Mouse (Mus musculus): ENCODE measurements around the gene Trappc11. TPM values are rescaled to one million over a fixed set of nuclear protein-coding genes. Genes with fewer than 3 reads are reported as not detected.
"Not testable (repeated sequence)": the region's sequence is repeated elsewhere in the genome, so short reads cannot be mapped to it uniquely, and the experiment has no call there.

Gene Trappc11
- polyA plus RNA-seq, 1 experiment from 2014 or later: 47.0 TPM

DNA sequence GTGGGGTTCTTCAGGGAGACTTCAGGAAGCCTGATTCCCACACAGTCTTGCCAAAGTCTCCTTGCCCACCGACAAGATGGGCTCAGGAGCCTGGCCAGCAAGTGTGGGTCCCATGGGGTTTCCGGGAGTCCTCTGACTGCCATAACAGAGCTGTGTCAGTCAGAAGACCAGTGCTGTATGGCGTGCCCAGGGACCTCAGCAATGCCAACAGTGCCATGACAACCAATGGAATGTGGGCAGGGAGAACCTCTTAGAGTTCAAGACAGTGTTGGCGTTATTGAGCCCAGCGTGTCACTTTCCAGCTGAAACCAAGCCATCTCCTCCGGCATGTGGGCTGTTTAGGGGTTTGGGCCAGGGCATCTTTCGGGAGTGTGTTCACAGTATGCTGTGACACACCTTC is 53.2 kb downstream of the Trappc11 start:
- Histone ChIP-seq H3K4me1 (no peaks in the 10 kb centered on the region; the same call in 1 of the 2 replicates), H3K36me3 (no peaks in the 10 kb centered on the region), H3K9ac (no peak overlapping the region), H3K4me3 (no peak overlapping the region), H3K4me2 (replicated peaks) (no peak overlapping the region), H3K27ac (no peak overlapping the region), H3K27me3 (replicated peaks) (no peaks in the 10 kb centered on the region), H3K9me3 (no peaks in the 10 kb centered on the region)
- ATAC-seq (ENCODE audit: low FRiP score, low read depth): no peak
- WGBS: 88% methylated on average over 7 of the region's 7 CpGs

DNA sequence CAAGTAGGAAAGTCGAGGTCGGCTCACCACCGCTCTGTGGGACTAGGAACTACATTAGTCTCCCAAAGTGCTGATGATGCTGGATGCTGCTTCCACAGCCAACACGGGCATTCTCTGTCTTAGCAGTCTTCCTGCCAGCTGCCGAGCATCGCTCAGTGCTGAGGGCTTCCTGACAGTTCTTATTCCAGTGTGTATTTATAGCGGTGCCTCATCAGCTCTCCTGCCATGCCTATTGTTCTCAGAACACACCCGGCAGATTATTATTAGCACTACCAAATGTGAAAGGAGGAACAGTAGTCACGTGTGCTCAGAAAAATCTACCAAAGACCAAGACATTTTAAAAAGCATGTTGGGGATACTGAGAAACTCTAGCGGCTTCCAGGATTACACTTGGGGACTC is 71.6 kb downstream of the Trappc11 start:
- Histone ChIP-seq H3K9ac (no peak overlapping the region), H3K4me3 (no peak overlapping the region), H3K27ac (no peak overlapping the region), H3K27me3 (replicated peaks) (no peaks in the 10 kb centered on the region), H3K36me3 (no peaks in the 10 kb centered on the region), H3K4me1 (no peaks in the 10 kb centered on the region), H3K9me3 (peaks cover 8% of the 10 kb centered on the region; the same call in 1 of the 2 replicates), H3K4me2 (replicated peaks) (no peak overlapping the region)
- no peak for ATAC-seq (ENCODE audit: low FRiP score, low read depth)
- 75% methylated on average over 10 of the region's 10 CpGs for WGBS

DNA sequence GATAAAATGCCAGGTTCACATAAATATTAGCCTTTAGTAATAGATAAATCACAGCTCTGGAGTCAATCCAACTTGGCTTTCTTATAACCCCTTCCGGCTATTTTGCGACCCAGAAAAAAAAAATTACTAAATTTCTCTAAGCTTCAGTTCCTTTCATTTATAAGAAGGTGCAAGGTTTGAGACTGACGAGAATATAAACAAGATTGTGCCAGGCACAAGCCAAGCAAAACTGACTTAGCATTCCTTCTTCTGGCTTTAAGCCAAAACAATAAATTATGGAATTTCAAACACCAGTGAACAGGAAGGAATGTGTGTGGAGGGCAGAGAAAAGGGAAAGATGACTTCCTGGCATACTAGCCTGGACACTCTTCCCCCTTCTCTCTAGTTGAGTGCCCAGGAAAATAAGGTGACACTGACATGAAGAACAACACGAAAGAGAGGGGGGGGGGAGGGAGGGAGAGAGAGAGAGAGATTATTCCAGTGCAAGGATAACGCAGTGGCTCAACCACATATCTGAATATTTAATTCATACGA is 74.0 kb downstream of the Trappc11 start:
- no peak overlapping the region for H3K27ac ChIP-seq
- 91% methylated on average over 6 of the region's 6 CpGs for WGBS
- no peak for ATAC-seq (ENCODE audit: low FRiP score, low read depth)

DNA sequence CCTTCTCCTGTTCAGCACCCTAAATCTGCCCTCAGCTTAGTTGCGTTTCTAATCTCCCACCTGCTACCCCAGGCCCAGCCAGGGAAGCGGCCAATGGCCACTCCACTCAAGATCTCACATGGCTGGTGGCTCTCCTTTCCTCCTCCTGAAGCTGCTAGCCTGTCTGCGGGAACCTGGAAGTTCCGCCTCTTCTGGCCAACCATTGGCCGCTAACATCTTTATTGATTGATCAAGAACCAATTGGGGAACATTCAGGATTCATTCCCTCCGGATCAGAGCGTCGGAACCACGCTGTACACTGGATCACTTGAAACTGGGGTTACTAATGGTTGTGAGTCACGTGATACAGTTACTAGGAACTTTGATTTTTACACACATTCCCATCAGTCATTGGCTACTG is 74.7 kb downstream of the Trappc11 start:
- peaks cover 8% of the 10 kb centered on the region; the same call in 1 of the 2 replicates for H3K9me3 ChIP-seq
- no peak overlapping the region for H3K9ac ChIP-seq
- no peak overlapping the region for H3K27ac ChIP-seq
- H3K4me1 ChIP-seq: no peaks in the 10 kb centered on the region
- H3K4me3 ChIP-seq: no peak overlapping the region
- H3K36me3 ChIP-seq: no peaks in the 10 kb centered on the region
- H3K27me3 ChIP-seq (replicated peaks): no peaks in the 10 kb centered on the region
- no peak for ATAC-seq (ENCODE audit: low FRiP score, low read depth)
- no peak overlapping the region for H3K4me2 ChIP-seq (replicated peaks)
- 95% methylated on average over 10 of the region's 10 CpGs for WGBS

More for the DNA sequence above, 74.0 kb downstream of the Trappc11 start:
- Histone ChIP-seq H3K4me3 (no peak overlapping the region), H3K9ac (no peak overlapping the region), H3K4me2 (replicated peaks) (no peak overlapping the region), H3K4me1 (no peaks in the 10 kb centered on the region), H3K9me3 (peaks cover 8% of the 10 kb centered on the region; the same call in 1 of the 2 replicates), H3K36me3 (no peaks in the 10 kb centered on the region), H3K27me3 (replicated peaks) (no peaks in the 10 kb centered on the region)

DNA sequence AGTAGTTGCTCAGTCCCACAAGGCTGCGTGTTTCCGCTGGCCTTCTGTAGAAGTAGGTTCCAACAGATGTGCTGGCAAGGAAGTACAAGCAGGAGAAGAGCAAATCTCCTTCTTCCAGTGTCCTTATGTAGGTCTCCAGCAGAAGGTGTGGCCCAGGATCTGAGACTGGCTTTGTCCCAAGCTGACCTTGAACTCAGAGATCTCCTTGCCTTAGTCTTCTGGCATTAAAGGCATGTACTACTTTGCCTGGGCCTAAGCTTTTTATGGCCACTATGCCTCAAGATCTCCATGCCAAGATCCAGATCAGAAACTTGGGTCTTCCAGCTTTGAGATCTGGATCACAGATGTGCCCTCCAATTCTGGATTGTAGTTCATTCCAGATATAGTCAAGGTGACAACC is 84.1 kb downstream of the Trappc11 start:
- H3K27ac ChIP-seq; H3K4me2 ChIP-seq (replicated peaks); H3K4me1 ChIP-seq; H3K9me3 ChIP-seq; H3K27me3 ChIP-seq (replicated peaks); H3K4me3 ChIP-seq; H3K36me3 ChIP-seq; ATAC-seq (ENCODE audit: low FRiP score, low read depth); H3K9ac ChIP-seq: not testable (repeated sequence)
- 94% methylated on average over 2 of the region's 2 CpGs for WGBS

DNA sequence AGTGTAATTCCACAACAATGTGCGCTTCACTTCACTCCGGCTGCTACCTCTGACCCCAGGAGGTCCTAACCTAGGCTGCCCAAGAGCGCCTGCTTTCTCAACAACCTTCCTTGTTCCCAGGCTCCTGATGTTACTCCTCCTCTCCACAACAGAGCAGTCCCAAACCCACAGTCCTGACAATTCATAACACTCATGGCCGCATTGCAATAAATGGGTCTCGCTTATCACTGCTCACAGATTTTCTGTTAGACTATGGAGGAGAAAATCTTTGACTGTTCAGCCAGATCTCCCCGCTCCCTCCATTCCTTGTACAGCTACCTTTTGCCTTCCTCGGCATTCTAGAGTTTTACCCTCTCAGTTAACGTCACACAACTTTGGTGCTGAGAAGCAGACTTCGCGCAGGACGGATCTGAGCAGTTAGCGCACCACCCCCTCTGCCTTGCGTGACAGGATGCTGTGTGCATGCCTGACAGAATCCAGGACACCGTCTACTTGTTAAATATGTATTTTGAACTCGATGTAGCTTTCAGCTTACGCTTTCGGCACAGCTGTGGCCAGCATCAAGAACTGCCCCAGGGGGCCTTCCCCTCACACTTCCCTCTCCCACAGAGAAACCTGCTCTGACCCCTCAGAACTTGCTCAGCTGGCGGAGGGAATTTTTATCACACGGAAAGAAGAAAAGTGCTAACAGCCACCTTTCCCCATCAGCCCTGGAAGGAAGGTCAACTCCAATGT is 86.8 kb downstream of the Trappc11 start, which contains the start of gene Stox2:
Stox2 (minus strand) TSS at position 51 of the 735 bp plus-strand sequence.
- WGBS: 83% methylated on average over 19 of the region's 19 CpGs
- Histone ChIP-seq H3K27me3 (replicated peaks) (no peaks in the 10 kb centered on the region), H3K9me3 (no peaks in the 10 kb centered on the region), H3K4me2 (replicated peaks) (no peak within 1 kb of the TSS), H3K36me3 (no peaks in the 10 kb centered on the region), H3K4me3 (no peak within 1 kb of the TSS), H3K4me1 (no peaks in the 10 kb centered on the region), H3K27ac (no peak within 1 kb of the TSS), H3K9ac (no peak within 1 kb of the TSS)
- no peak for ATAC-seq (ENCODE audit: low FRiP score, low read depth)

Other genes with a start within 250 kb of the Trappc11 start
- 35.7 and 44.0 TPM in 2 replicates for gene Stox2, start 87.1 kb downstream of the Trappc11 start, polyA plus RNA-seq (2016; fragmentation: Nextera tagmentation; extraction: Ambion mirVana)
- gene Rwdd4a, start 194 bp upstream of the Trappc11 start, polyA plus RNA-seq (2016; fragmentation: Nextera tagmentation; extraction: Ambion mirVana): 37.6 and 38.9 TPM in 2 replicates
- gene Ing2, start 142.1 kb upstream of the Trappc11 start, polyA plus RNA-seq (2016; fragmentation: Nextera tagmentation; extraction: Ambion mirVana): 14.3 and 15.5 TPM in 2 replicates
- gene Cdkn2aip, start 180.5 kb upstream of the Trappc11 start, polyA plus RNA-seq (2016; fragmentation: Nextera tagmentation; extraction: Ambion mirVana): 43.3 and 45.1 TPM in 2 replicates

Data from neural tube, embryonic 12.5 days (tissue).